Mouse (Mus musculus) liver, adult (tissue): ENCODE results near the gene Ccdc124.

Experiments
- GATA4 ChIP-seq: IDR thresholded peaks from 2 replicates; pipeline ENCODE4 v1.6.1; 2014; ENCODE audit warnings: mild to moderate bottlenecking, low read length; ENCODE audit not compliant: insufficient replicate concordance

Ccdc124 gene

GRCm38 (mm10) chr8:70884683-70885082, 10.9 kb upstream of the Ccdc124 start:
- no peak for TF ChIP-seq GATA4

GRCm38 (mm10) chr8:70884186-70884585, 10.5 kb upstream of the Ccdc124 start:
- TF ChIP-seq GATA4 = no peak

GRCm38 (mm10) chr8:70880546-70880945, 6.8 kb upstream of the Ccdc124 start:
- TF ChIP-seq GATA4 = no peak

DNA sequence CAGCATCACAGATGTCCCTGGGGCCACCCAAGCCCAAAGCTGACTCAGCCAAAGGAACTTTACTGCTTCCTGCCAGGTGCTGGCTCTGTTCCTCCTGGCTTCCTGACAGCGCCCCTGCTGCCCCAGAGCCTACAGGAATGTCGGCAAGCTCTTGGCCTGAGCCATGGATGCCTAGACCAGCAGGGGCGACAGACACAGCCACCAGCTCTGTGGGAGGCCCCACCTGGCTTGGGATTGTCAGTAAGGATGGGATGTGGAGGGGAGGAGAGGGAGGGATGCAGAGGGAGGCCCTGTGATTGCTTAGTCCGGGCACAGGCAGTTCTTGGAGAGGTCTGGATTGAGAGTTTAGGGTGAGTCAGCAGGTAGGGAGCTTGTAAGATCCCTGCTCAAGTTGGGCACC, 6.4 kb upstream of the Ccdc124 start:
- no peak for TF ChIP-seq GATA4

DNA sequence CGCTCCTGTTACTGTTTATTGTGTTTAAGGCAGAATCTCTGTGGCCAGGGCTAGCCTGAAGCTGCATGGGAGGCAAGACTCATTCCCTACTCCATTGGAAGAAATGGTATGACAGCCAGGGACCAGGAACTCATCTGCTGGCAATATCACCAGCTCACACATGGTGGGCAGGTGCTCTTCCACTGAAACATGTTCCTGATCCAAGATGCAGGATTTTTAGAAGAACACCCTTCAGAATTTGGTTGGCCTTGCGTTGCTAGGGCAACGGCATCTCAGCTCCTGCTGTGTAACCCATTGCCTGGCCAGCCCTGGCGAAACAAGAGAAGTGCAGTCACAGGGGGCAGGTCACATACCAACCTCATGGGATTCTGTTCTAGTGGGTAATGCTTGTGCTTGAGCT, 5.8 kb upstream of the Ccdc124 start:
- no peak for TF ChIP-seq GATA4

DNA sequence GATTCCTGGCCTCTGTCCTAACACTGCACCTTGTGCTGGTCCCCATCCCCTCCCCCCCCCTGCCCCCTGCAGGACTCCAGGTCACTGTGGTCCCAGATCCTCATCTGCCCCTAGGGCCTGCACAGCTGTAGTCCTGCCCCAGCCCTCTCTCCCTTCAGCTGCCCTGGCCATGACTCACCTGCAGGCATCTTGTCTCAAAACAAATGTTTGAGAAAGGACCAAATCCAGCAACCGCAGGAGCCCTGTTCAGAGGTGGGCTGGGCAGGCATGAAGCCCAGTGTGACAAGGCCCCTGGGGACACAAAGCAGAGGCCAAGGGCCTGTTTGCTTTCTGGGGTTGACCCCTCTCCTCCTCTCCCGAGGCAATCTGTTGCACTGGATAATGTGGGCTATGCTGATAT, 4.4 kb upstream of the Ccdc124 start:
- no peak for TF ChIP-seq GATA4

DNA sequence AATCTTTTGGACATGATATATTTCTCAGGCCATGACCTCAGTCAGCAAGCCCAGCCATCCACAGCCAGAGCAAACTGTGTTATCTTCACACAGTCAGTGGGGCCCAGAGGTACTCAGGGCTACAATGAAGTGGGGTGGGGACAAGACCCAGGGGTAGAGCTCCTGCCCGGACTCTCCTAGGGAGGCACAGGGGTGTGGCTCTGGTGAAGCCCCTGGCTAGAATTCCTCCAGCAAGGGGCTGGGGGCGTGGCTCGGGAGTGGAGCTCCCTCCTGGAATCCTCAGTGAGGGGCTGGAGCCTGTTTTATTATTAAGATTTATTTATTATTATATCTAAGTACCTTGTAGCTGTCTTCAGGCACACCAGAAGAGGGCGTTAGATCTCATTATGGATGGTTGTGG, 2.6 kb upstream of the Ccdc124 start:
- TF ChIP-seq GATA4 = no peak

- no peak for TF ChIP-seq GATA4
Observed at GRCm38 (mm10) chr8:70874441-70874840, 706 bp upstream of the Ccdc124 start.

GRCm38 (mm10) chr8:70872643-70873363, 932 bp downstream of the Ccdc124 start:
- no peak for TF ChIP-seq GATA4

- no peak for TF ChIP-seq GATA4
Observed at GRCm38 (mm10) chr8:70871195-70871807, 2.4 kb downstream of the Ccdc124 start.

GRCm38 (mm10) chr8:70869601-70870041, 4.1 kb downstream of the Ccdc124 start:
- TF ChIP-seq GATA4 = no peak

- TF ChIP-seq GATA4 = no peak
Observed at GRCm38 (mm10) chr8:70869199-70869571, 4.5 kb downstream of the Ccdc124 start.

DNA sequence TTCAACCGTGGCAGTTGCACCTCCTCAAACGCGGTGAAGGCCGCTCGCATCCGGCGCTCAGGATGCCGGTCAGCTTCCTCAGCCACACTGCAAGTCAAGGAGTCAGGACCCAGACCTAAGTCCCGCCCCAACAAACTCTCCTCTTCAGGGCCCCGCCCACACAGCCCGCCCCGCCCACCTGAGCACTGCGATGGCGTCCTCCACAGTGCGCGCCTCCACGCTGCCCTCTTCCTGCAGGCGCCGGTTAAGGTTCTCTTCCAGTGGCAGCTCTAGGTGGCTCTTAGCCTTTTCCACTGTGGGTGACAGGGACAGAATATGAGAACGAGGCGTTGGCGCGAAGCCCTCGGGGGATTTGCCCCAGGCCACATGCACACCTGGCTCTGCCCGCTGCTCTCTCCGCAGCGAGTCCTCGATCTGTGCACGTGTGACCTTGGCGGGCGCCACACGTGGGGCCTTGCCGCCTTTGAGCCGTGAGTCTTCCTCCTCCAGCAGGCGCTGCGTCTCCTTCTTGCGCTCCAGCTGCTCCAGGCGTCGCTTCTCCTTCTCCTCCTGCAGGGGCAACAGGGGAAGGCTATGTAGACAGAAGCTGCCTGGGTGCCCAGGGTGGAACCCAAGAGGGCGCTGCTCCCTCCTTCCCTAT, 5.1 kb downstream of the Ccdc124 start:
- TF ChIP-seq GATA4 = no peak

DNA sequence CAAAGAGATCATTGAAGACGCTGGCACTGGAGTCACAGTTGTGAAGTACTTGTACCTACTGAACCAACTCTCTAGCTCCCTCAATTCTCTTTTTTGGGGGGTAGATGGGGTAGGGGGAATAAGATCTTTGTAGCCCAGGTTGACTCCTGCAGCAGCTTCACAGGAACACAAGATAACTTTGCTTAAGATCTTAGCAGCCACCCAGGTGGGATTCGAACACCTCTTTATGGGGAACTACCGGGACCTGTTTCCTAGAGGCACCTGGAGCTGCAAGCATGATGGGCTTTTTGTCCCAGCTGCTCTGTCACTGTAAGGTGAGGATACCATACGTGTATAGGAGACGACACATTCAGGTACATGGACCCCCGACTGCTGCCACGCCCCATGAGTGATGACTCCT, 7.2 kb downstream of the Ccdc124 start:
- TF ChIP-seq GATA4 = no peak

DNA sequence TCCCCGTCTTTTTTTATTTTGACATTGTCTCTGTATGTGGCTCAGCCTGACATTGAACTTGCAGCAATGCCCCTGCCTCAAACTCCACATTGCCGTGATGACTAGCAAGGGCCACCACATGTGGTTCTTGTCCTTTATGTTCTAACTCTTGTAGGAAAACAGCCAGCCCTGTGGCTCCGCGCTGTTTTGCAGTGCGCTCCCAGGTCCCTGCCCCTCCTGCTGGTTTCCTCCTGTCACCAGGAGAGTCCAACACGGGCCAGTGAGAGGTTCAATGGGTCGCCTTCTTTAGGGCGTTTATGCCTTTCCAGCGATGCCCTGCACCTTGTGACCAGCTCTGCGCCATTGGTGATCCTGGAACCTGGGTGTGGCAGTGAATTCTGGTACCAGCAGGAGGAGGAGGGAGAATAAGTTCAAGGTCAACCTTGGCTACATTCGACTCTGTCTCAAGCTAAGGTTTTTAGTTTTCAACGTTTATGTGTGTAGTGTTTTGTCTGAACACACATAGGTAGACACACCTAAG, 7.7 kb downstream of the Ccdc124 start:
- no peak for TF ChIP-seq GATA4

DNA sequence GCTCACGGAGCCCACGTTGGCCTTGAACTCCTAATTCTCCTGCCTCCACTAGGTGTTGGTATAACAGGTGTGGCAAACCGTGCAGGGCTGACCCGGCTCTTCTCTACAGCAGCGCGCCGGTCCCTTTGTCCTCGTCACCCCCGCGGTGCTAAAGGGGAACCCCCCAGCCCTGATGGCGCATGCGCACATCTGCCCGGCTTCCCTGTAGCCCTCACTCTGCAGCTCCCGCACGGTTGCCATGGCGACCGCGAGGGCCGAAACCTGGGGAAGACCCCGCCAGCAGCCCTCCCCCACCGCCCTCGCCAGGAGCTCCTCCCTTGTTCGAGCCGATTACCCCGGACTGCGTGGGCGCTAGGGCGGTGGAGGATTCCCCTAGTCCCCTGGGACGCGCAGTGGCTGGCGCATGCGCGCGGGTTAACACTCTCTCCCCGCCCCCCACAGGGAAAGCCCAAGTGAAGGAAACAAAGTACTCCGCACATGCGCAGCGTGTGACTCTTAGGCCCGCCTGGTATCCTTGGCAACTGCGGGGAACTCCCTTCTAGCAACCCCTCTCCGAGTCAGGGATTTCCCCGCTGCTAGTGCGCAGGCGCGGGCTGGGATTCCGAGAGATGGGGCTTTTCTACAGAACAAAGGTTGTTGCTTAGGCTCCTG, 8.3 kb downstream of the Ccdc124 start:
- no peak for TF ChIP-seq GATA4
